Mouse (Mus musculus) embryonic facial prominence, embryonic 13.5 days (tissue): ENCODE measurements around the gene Spr. TPM values are rescaled to one million over a fixed set of nuclear protein-coding genes. Genes with fewer than 3 reads are reported as not detected.
A peak's percentile ranks its signal among the peaks of the same experiment; 100 is the strongest.
"Not testable (repeated sequence)": the region's sequence is repeated elsewhere in the genome, so short reads cannot be mapped to it uniquely, and the experiment has no call there.

Source experiments
- ATAC-seq: fragments of 200-750 bp; cut with Nextera tagmentation; 2 replicates; pipeline ENCODE4 v1.8.0; 2017; ENCODE audit warnings: low read depth; ENCODE audit not compliant: insufficient number of reproducible peaks, insufficient read depth, low FRiP score, low TSS enrichment
- H3K27ac ChIP-seq: fragments of 300-500 bp; sonication (generic); 2 replicates; pipeline ENCODE4 v1.5.1; 2015; ENCODE audit warnings: moderate library complexity, mild to moderate bottlenecking, inconsistent platforms
- H3K27me3 ChIP-seq: fragments of 300-500 bp; sonication (generic); 2 replicates; pipeline ENCODE4 v1.6.1; 2015; ENCODE audit warnings: mild to moderate bottlenecking, inconsistent platforms
- H3K36me3 ChIP-seq: fragments of 300-500 bp; sonication (generic); 2 replicates; pipeline ENCODE4 v1.6.1; 2015; ENCODE audit warnings: mild to moderate bottlenecking, inconsistent platforms
- H3K4me1 ChIP-seq: fragments of 300-500 bp; sonication (generic); 2 replicates; pipeline ENCODE4 v1.6.1; 2015; ENCODE audit warnings: inconsistent platforms
- H3K4me2 ChIP-seq: fragments of 300-500 bp; sonication (generic); 2 replicates; pipeline ENCODE4 v1.6.1; 2015; ENCODE audit warnings: moderate library complexity, mild to moderate bottlenecking, inconsistent platforms
- H3K4me3 ChIP-seq: fragments of 300-500 bp; sonication (generic); 2 replicates; pipeline ENCODE4 v1.5.1; 2015; ENCODE audit warnings: mild to moderate bottlenecking, inconsistent platforms
- H3K9ac ChIP-seq: fragments of 300-500 bp; sonication (generic); 2 replicates; pipeline ENCODE4 v1.6.1; 2015; ENCODE audit warnings: mild to moderate bottlenecking, inconsistent platforms
- H3K9me3 ChIP-seq: fragments of 300-500 bp; sonication (generic); 2 replicates; pipeline ENCODE4 v1.6.1; 2016; ENCODE audit warnings: inconsistent platforms
- WGBS: fragments of 180-500 bp; shearing (Covaris S2); methylation state at CpG from one replicate; pipeline ENCODE4 v1.1.7; 2015; ENCODE audit warnings: mixed read lengths; 5-methylcytosine and 5-hydroxymethylcytosine counted together
- polyA plus RNA-seq: library from polyadenylated mRNA; unstranded; fragments of >200 nt; fragmentation: Nextera tagmentation; extraction: Ambion mirVana; gene quantifications from 2 replicates; pipeline ENCODE4 v1.2.1, GENCODE M21; 2015

Spr gene
- polyA plus RNA-seq, 1 experiment from 2014 or later, result 50.4 TPM

GRCm38 (mm10) chr6:85156551-85156950 lies 19.0 kb upstream of the Spr start:
- H3K36me3 ChIP-seq, ATAC-seq, H3K4me2 ChIP-seq, H3K27me3 ChIP-seq, H3K4me3 ChIP-seq, H3K9me3 ChIP-seq, H3K27ac ChIP-seq, H3K9ac ChIP-seq: not testable (repeated sequence)
- peaks cover 17% of the 10 kb centered on the region for H3K4me1 ChIP-seq
- WGBS, result 89% methylated on average over 2 of the region's 2 CpGs

- Histone ChIP-seq H3K9ac (peak overlapping the region; percentile 89), H3K4me1 (peaks cover 14% of the 10 kb centered on the region; the same call in 1 of the 2 replicates), H3K27me3 (no peaks in the 10 kb centered on the region), H3K27ac (peak overlapping the region; percentile 82), H3K4me3 (peak overlapping the region; percentile 54), H3K4me2 (peak overlapping the region; percentile 84), H3K9me3 (no peaks in the 10 kb centered on the region), H3K36me3 (no peaks in the 10 kb centered on the region)
- ATAC-seq, result no peak; the same call in 1 of the 2 replicates
- WGBS, result 2% methylated on average over 34 of the region's 34 CpGs
These were observed 17.4 kb upstream of the Spr start for GRCm38 (mm10) chr6:85154861-85155528.

- Histone ChIP-seq H3K9ac (no peak overlapping the region), H3K4me1 (peaks cover 14% of the 10 kb centered on the region; the same call in 1 of the 2 replicates), H3K4me2 (0 out of 2 replicates have a peak overlapping the region, but pooled peaks have one; percentile 84), H3K4me3 (no peak overlapping the region), H3K27ac (no peak overlapping the region), H3K27me3 (no peaks in the 10 kb centered on the region), H3K9me3 (no peaks in the 10 kb centered on the region), H3K36me3 (no peaks in the 10 kb centered on the region)
- no peak for ATAC-seq
- WGBS, result 14% methylated on average over 9 of the region's 9 CpGs
These were observed 16.5 kb upstream of the Spr start for GRCm38 (mm10) chr6:85153970-85154540.

- Histone ChIP-seq H3K4me1 (peaks cover 11% of the 10 kb centered on the region; the same call in 1 of the 2 replicates), H3K27me3 (no peaks in the 10 kb centered on the region), H3K27ac (no peak overlapping the region), H3K36me3 (no peaks in the 10 kb centered on the region), H3K9me3 (no peaks in the 10 kb centered on the region), H3K4me3 (no peak overlapping the region), H3K9ac (no peak overlapping the region), H3K4me2 (no peak overlapping the region)
- 76% methylated on average over 3 of the region's 3 CpGs for WGBS
- ATAC-seq, result no peak
These were observed 12.8 kb upstream of the Spr start for GRCm38 (mm10) chr6:85150386-85150785.

GRCm38 (mm10) chr6:85147636-85148035 lies 10.1 kb upstream of the Spr start:
- no peak overlapping the region for H3K27ac ChIP-seq
- no peak for ATAC-seq
- H3K9me3 ChIP-seq, result no peaks in the 10 kb centered on the region
- H3K4me2 ChIP-seq, result no peak overlapping the region
- H3K4me1 ChIP-seq, result no peaks in the 10 kb centered on the region
- H3K36me3 ChIP-seq, result no peaks in the 10 kb centered on the region
- 60% methylated on average over 3 of the region's 3 CpGs for WGBS
- H3K27me3 ChIP-seq, result no peaks in the 10 kb centered on the region
- H3K9ac ChIP-seq, result no peak overlapping the region
- no peak overlapping the region for H3K4me3 ChIP-seq

GRCm38 (mm10) chr6:85144466-85144865 lies 6.9 kb upstream of the Spr start:
- WGBS, result 76% methylated on average over 3 of the region's 3 CpGs

GRCm38 (mm10) chr6:85141013-85141412 lies 3.4 kb upstream of the Spr start:
- not testable (repeated sequence) for H3K9ac ChIP-seq, H3K9me3 ChIP-seq, H3K27me3 ChIP-seq, H3K36me3 ChIP-seq, H3K4me1 ChIP-seq, H3K4me2 ChIP-seq, H3K4me3 ChIP-seq, ATAC-seq, H3K27ac ChIP-seq
- 9% methylated on average over 7 of the region's 7 CpGs for WGBS

More at GRCm38 (mm10) chr6:85144466-85144865, 6.9 kb upstream of the Spr start:
- H3K9ac ChIP-seq, result no peak overlapping the region
- no peak overlapping the region for H3K4me2 ChIP-seq
- no peak for ATAC-seq
- no peaks in the 10 kb centered on the region for H3K9me3 ChIP-seq
- no peaks in the 10 kb centered on the region for H3K4me1 ChIP-seq
- H3K27ac ChIP-seq, result no peak overlapping the region
- no peaks in the 10 kb centered on the region for H3K36me3 ChIP-seq
- no peak overlapping the region for H3K4me3 ChIP-seq
- H3K27me3 ChIP-seq, result no peaks in the 10 kb centered on the region

- ATAC-seq, result no peak
- Histone ChIP-seq H3K27ac (no peak overlapping the region), H3K9ac (no peak overlapping the region), H3K9me3 (no peaks in the 10 kb centered on the region), H3K4me2 (no peak overlapping the region), H3K36me3 (no peaks in the 10 kb centered on the region; the same call in 1 of the 2 replicates), H3K27me3 (no peaks in the 10 kb centered on the region), H3K4me3 (no peak overlapping the region), H3K4me1 (peaks cover 8% of the 10 kb centered on the region)
- 84% methylated on average over 2 of the region's 2 CpGs for WGBS
These were observed 2.0 kb upstream of the Spr start for GRCm38 (mm10) chr6:85139534-85139933.

GRCm38 (mm10) chr6:85136784-85137183 lies 782 bp downstream of the Spr start:
- H3K9me3 ChIP-seq, H3K4me1 ChIP-seq, H3K27me3 ChIP-seq, ATAC-seq: not testable (repeated sequence)
- H3K9ac ChIP-seq, result peak overlapping the region; percentile 88
- peaks cover 17% of the 10 kb centered on the region for H3K36me3 ChIP-seq
- H3K4me2 ChIP-seq, result peak overlapping the region; percentile 60
- H3K4me3 ChIP-seq, result peak overlapping the region; percentile 80
- H3K27ac ChIP-seq, result peak overlapping the region; percentile 96; the same call in 1 of the 2 replicates
- WGBS, result 52% methylated on average over 7 of the region's 7 CpGs

GRCm38 (mm10) chr6:85132794-85133193 lies 4.8 kb downstream of the Spr start:
- not testable (repeated sequence) for H3K9me3 ChIP-seq, H3K4me1 ChIP-seq, ATAC-seq, H3K9ac ChIP-seq, H3K27me3 ChIP-seq, H3K4me3 ChIP-seq, H3K4me2 ChIP-seq, H3K27ac ChIP-seq
- H3K36me3 ChIP-seq, result peaks cover 17% of the 10 kb centered on the region
- whole genome bisulfite sequencing, result 32% methylated on average over 3 of the region's 3 CpGs

- WGBS, result 86% methylated on average over 3 of the region's 3 CpGs
- ATAC-seq, result not testable (repeated sequence)
These were observed 5.3 kb downstream of the Spr start for GRCm38 (mm10) chr6:85132237-85132636.

GRCm38 (mm10) chr6:85131673-85132072 lies 5.9 kb downstream of the Spr start:
- Histone ChIP-seq H3K36me3 (peaks cover 17% of the 10 kb centered on the region), H3K27ac (no peak overlapping the region), H3K27me3 (peaks cover 14% of the 10 kb centered on the region), H3K9me3 (no peaks in the 10 kb centered on the region), H3K4me3 (no peak overlapping the region), H3K4me2 (no peak overlapping the region), H3K4me1 (peaks cover 5% of the 10 kb centered on the region), H3K9ac (no peak overlapping the region)
- ATAC-seq, result no peak
- 4% methylated on average over 4 of the region's 4 CpGs for WGBS

More at GRCm38 (mm10) chr6:85132237-85132636, 5.3 kb downstream of the Spr start:
- H3K4me3 ChIP-seq, H3K9me3 ChIP-seq, H3K27me3 ChIP-seq, H3K4me2 ChIP-seq, H3K27ac ChIP-seq, H3K9ac ChIP-seq, H3K4me1 ChIP-seq: not testable (repeated sequence)
- H3K36me3 ChIP-seq, result peaks cover 17% of the 10 kb centered on the region
